Mouse (Mus musculus) CD8-positive naive resting alpha-beta T cell, adult 2 months (primary cell): ENCODE data around the gene Eya2.

Experiments used
- DNase-seq, 2 experiments: peaks; one replicate each; pipeline ENCODE4 v3.0.0; 2022; ENCODE audit warnings: low read depth in 2 of 2, low spot score in 2 of 2

Gene Eya2

GRCm38 (mm10) chr2:165703033-165703805 is 108.4 kb downstream of the Eya2 start:
- no peak for DNase-seq

GRCm38 (mm10) chr2:165708266-165708665 is 113.4 kb downstream of the Eya2 start:
- no peak for DNase-seq

- DNase-seq = peak; percentile 15 to 24
Observed at GRCm38 (mm10) chr2:165716688-165717087, 121.9 kb downstream of the Eya2 start.

GRCm38 (mm10) chr2:165717182-165718176 is 122.6 kb downstream of the Eya2 start:
- no peak for DNase-seq

GRCm38 (mm10) chr2:165719382-165719781 is 124.5 kb downstream of the Eya2 start:
- no peak for DNase-seq

GRCm38 (mm10) chr2:165721941-165722340 is 127.1 kb downstream of the Eya2 start:
- no peak for DNase-seq

GRCm38 (mm10) chr2:165732552-165733238 is 137.9 kb downstream of the Eya2 start:
- no peak for DNase-seq

- DNase-seq = no peak
Observed at GRCm38 (mm10) chr2:165733701-165734100, 138.9 kb downstream of the Eya2 start.

- DNase-seq = no peak
Observed at GRCm38 (mm10) chr2:165736297-165736696, 141.5 kb downstream of the Eya2 start.

GRCm38 (mm10) chr2:165740381-165740780 is 145.5 kb downstream of the Eya2 start:
- no peak for DNase-seq

- no peak for DNase-seq
Observed at GRCm38 (mm10) chr2:165740982-165741381, 146.2 kb downstream of the Eya2 start.

GRCm38 (mm10) chr2:165741526-165742050 is 146.8 kb downstream of the Eya2 start:
- no peak for DNase-seq

GRCm38 (mm10) chr2:165742210-165742786 is 147.5 kb downstream of the Eya2 start:
- DNase-seq = no peak

GRCm38 (mm10) chr2:165745306-165746098 is 150.7 kb downstream of the Eya2 start:
- no peak for DNase-seq

GRCm38 (mm10) chr2:165747975-165748374 is 153.1 kb downstream of the Eya2 start:
- no peak for DNase-seq

GRCm38 (mm10) chr2:165748426-165748825 is 153.6 kb downstream of the Eya2 start:
- no peak for DNase-seq

GRCm38 (mm10) chr2:165751068-165751467 is 156.2 kb downstream of the Eya2 start:
- DNase-seq = no peak

- no peak for DNase-seq
Observed at GRCm38 (mm10) chr2:165752704-165753103, 157.9 kb downstream of the Eya2 start.

GRCm38 (mm10) chr2:165757799-165758198 is 163.0 kb downstream of the Eya2 start:
- DNase-seq = no peak

GRCm38 (mm10) chr2:165758534-165758933 is 163.7 kb downstream of the Eya2 start:
- DNase-seq = no peak
